Mouse (Mus musculus) adrenal gland, postnatal 36 days (tissue): ENCODE data around the gene Sik2. TPM values are rescaled to one million over a fixed set of nuclear protein-coding genes. Genes with fewer than 3 reads are reported as not detected.

Source experiments
- DNase-seq, 2 experiments: peaks; one replicate each; pipeline ENCODE4 v3.0.0; 2021; ENCODE audit warnings: mixed read lengths in 1 of 2
- long read RNA-seq, 2 experiments: library from polyadenylated mRNA; stranded (forward); transcript quantifications; one replicate each; pipeline ENCODE4 v2.0.0; 2021; ENCODE audit warnings: borderline sequencing depth in 2 of 2
- total RNA-seq, 2 experiments: library from RNA; stranded (reverse); gene quantifications; 2 replicates each; pipeline ENCODE4 v1.2.3; 2021

Gene Sik2
- total RNA-seq, result 100 to 1,000 TPM in 1 of 2 experiments, 10 to 100 TPM in 1; 96.2 to 114 TPM
- long read RNA-seq, experiment 1, partial matches to known transcripts, result 2 of 6 reads
- long read RNA-seq, experiment 1, other reads (novel, unspliced or antisense), result 4 of 6 reads
- long read RNA-seq, experiment 2, full-length matches to known transcripts, result 4 of 8 reads
- long read RNA-seq, experiment 2, partial matches to known transcripts, result 1 of 8 reads
- long read RNA-seq, experiment 2, other reads (novel, unspliced or antisense), result 3 of 8 reads

- peak; percentile 93 to 95 for DNase-seq
These were observed at the start of gene Sik2 for GRCm38 (mm10) chr9:51008841-51009655. Gene Sik2 (minus strand): TSS chr9:51009073.

- no peak for DNase-seq
These were observed 47.8 kb upstream of the Sik2 start for GRCm38 (mm10) chr9:51056360-51057324.

- DNase-seq, result no peak
These were observed 43.3 kb upstream of the Sik2 start for GRCm38 (mm10) chr9:51052180-51052579.

- no peak for DNase-seq
These were observed 33.3 kb upstream of the Sik2 start for GRCm38 (mm10) chr9:51042136-51042535.

- no peak for DNase-seq
These were observed 32.7 kb upstream of the Sik2 start for GRCm38 (mm10) chr9:51041491-51041980.

- no peak for DNase-seq
These were observed 24.1 kb upstream of the Sik2 start for GRCm38 (mm10) chr9:51032785-51033529.

GRCm38 (mm10) chr9:51032291-51032690 lies 23.4 kb upstream of the Sik2 start:
- DNase-seq, result no peak

- DNase-seq, result no peak
These were observed 22.7 kb upstream of the Sik2 start for GRCm38 (mm10) chr9:51031603-51032002.

- DNase-seq, result no peak
These were observed 21.3 kb upstream of the Sik2 start for GRCm38 (mm10) chr9:51030147-51030546.

- DNase-seq, result no peak
These were observed 18.1 kb upstream of the Sik2 start for GRCm38 (mm10) chr9:51026952-51027351.

- DNase-seq, result no peak
These were observed 12.4 kb upstream of the Sik2 start for GRCm38 (mm10) chr9:51021123-51021795.

GRCm38 (mm10) chr9:51020351-51020750 lies 11.5 kb upstream of the Sik2 start:
- DNase-seq, result no peak

GRCm38 (mm10) chr9:51019670-51020069 lies 10.8 kb upstream of the Sik2 start:
- no peak for DNase-seq

- DNase-seq, result peak; percentile 26 to 38
These were observed 6.9 kb upstream of the Sik2 start for GRCm38 (mm10) chr9:51015732-51016131.

GRCm38 (mm10) chr9:51013644-51014043 lies 4.8 kb upstream of the Sik2 start:
- no peak for DNase-seq

GRCm38 (mm10) chr9:51009656-51009950 lies 730 bp upstream of the Sik2 start:
- no peak for DNase-seq

- peak; percentile 48 to 66 for DNase-seq
These were observed 619 bp downstream of the Sik2 start for GRCm38 (mm10) chr9:51008068-51008840.

GRCm38 (mm10) chr9:51007726-51008067 lies 1.2 kb downstream of the Sik2 start:
- no peak for DNase-seq

GRCm38 (mm10) chr9:51006846-51007245 lies 2.0 kb downstream of the Sik2 start:
- peak; percentile 51 to 72 for DNase-seq

GRCm38 (mm10) chr9:51004062-51004461 lies 4.8 kb downstream of the Sik2 start:
- no peak for DNase-seq
